Mouse (Mus musculus): ENCODE measurements around the gene Rcc1.

- TF ChIP-seq CTCF (IDR thresholded peaks at IDR 0.05; ENCODE audit: insufficient read depth, low read length) (no peak), POLR2A (IDR thresholded peaks at IDR 0.05; ENCODE audit: borderline replicate concordance, extremely low read depth, low read depth, low read length) (no peak)
Measured at GRCm38 (mm10) chr4:132302939-132303479, 50.4 kb downstream of the Rcc1 start, which contains the start of gene Rab42.

Data from lung, adult 2 months (tissue).